Mouse (Mus musculus) liver, postnatal 0 days (tissue): ENCODE measurements around the gene Ccdc7b.
"Not testable (repeated sequence)": the region's sequence is repeated elsewhere in the genome, so short reads cannot be mapped to it uniquely, and the experiment has no call there.

Source experiments
- CTCF ChIP-seq: sonication (generic); IDR thresholded peaks from 2 replicates; pipeline ENCODE4 v1.5.1; 2016; ENCODE audit warnings: antibody characterized with exemption, low read depth
- EP300 ChIP-seq: IDR thresholded peaks from 2 replicates; pipeline ENCODE4 v1.6.1; 2016; ENCODE audit warnings: antibody characterized with exemption, low read depth, mild to moderate bottlenecking

- TF ChIP-seq CTCF, EP300: not testable (repeated sequence)
Measured at GRCm38 (mm10) chr8:129065417-129065816, 1.5 kb upstream of the Ccdc7b start, which contains the start of gene Ccdc7a.
